Mouse (Mus musculus) ES-Bruce4 (cell line): ENCODE results near the gene Scd3. TPM values are rescaled to one million over a fixed set of nuclear protein-coding genes. Genes with fewer than 3 reads are reported as not detected.
"Not testable (repeated sequence)": the region's sequence is repeated elsewhere in the genome, so short reads cannot be mapped to it uniquely, and the experiment has no call there.

Source experiments
- H3K27ac ChIP-seq: 2 replicates; pipeline ENCODE4 v1.5.1; 2012; ENCODE audit warnings: low read length, inconsistent platforms; ENCODE audit not compliant: insufficient read depth
- H3K27me3 ChIP-seq: 2 replicates; pipeline ENCODE4 v1.6.1; 2012; ENCODE audit warnings: mild to moderate bottlenecking, low read length, inconsistent platforms; ENCODE audit not compliant: control insufficient read depth, poor library complexity, insufficient read depth, severe bottlenecking
- H3K36me3 ChIP-seq: 2 replicates; pipeline ENCODE4 v1.6.1; 2012; ENCODE audit warnings: inconsistent platforms, mild to moderate bottlenecking, low read length, moderate library complexity; ENCODE audit not compliant: control insufficient read depth, poor library complexity, insufficient read depth, severe bottlenecking
- H3K4me1 ChIP-seq: one replicate; pipeline ENCODE4 v1.8.1; 2011; ENCODE audit warnings: low read length; ENCODE audit not compliant: control insufficient read depth, insufficient read depth
- H3K4me3 ChIP-seq: 2 replicates; pipeline ENCODE4 v1.5.1; 2011; ENCODE audit warnings: low read depth, mild to moderate bottlenecking, low read length
- H3K9ac ChIP-seq: 2 replicates; pipeline ENCODE4 v1.6.1; 2012; ENCODE audit warnings: low read depth, mild to moderate bottlenecking, inconsistent platforms; ENCODE audit not compliant: poor library complexity, severe bottlenecking
- H3K9me3 ChIP-seq: replicated peaks from 2 replicates; pipeline ENCODE4 v1.6.1; 2012; ENCODE audit warnings: mild to moderate bottlenecking, low read length, inconsistent platforms; ENCODE audit not compliant: control insufficient read depth, poor library complexity, insufficient read depth, severe bottlenecking
- CTCF ChIP-seq: IDR thresholded peaks from one replicate; pipeline ENCODE4 v1.8.1; 2011; ENCODE audit warnings: low read depth, low read length
- EP300 ChIP-seq: IDR thresholded peaks from 2 replicates; pipeline ENCODE4 v1.6.1; 2011; ENCODE audit warnings: low read depth, low read length; ENCODE audit not compliant: insufficient read depth
- POLR2A ChIP-seq: IDR thresholded peaks from one replicate; pipeline ENCODE4 v1.8.1; 2011; ENCODE audit warnings: low read length; ENCODE audit not compliant: insufficient read depth
- polyA plus RNA-seq: library from polyadenylated mRNA; stranded (reverse); fragments of >200 nt; gene quantifications from 2 replicates; pipeline ENCODE4 v1.2.4, GENCODE M21; 2011; ENCODE audit warnings: low read depth; ENCODE audit not compliant: missing spikeins, insufficient read depth, insufficient read length

The Scd3 gene
- polyA plus RNA-seq, 1 experiment: 3.3 TPM

GRCm38 (mm10) chr19:44245761-44246171 is 42.7 kb downstream of the Scd3 start:
- Histone ChIP-seq H3K9ac (no peak overlapping the region), H3K4me3 (no peak overlapping the region), H3K4me1 (peaks cover 2% of the 10 kb centered on the region), H3K9me3 (no peaks in the 10 kb centered on the region), H3K27me3 (no peaks in the 10 kb centered on the region), H3K36me3 (no peaks in the 10 kb centered on the region), H3K27ac (no peak overlapping the region)
- TF ChIP-seq CTCF (no peak), EP300 (no peak), POLR2A (no peak)

DNA sequence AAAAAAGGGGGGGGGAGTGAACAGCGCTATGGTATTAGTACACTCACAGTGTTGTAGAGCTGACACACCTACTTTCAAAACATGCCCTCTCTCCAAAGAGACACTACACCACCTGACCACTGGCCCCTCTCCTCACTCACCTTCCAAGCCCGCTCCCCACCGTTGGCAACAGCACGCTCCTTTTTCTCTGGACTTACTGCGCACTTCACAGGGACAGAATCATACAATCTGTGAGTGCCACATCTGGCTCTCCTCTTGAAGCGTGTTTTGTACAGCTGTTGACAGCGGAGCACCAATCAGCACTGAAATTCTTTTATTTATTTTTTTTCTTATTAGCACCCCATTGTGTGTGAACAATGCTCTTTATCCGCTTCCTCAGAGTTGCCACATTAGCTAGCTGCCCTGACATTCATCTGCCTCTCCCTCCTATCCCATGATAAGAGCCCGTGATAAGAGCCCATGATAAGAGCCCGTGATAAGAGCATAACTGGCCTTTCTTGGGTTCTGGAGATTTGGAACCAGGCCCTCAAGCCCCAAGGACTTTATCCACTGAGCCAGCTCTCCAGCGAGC is 43.4 kb downstream of the Scd3 start:
- Histone ChIP-seq H3K4me3 (0 out of 2 replicates have a peak overlapping the region, but pooled peaks have one; percentile 17), H3K9me3 (no peaks in the 10 kb centered on the region), H3K4me1 (peaks cover 2% of the 10 kb centered on the region), H3K27ac (no peak overlapping the region), H3K36me3 (no peaks in the 10 kb centered on the region), H3K9ac (peak overlapping the region; percentile 47; the same call in 1 of the 2 replicates), H3K27me3 (no peaks in the 10 kb centered on the region)
- TF ChIP-seq EP300 (no peak), CTCF (no peak), POLR2A (no peak)

DNA sequence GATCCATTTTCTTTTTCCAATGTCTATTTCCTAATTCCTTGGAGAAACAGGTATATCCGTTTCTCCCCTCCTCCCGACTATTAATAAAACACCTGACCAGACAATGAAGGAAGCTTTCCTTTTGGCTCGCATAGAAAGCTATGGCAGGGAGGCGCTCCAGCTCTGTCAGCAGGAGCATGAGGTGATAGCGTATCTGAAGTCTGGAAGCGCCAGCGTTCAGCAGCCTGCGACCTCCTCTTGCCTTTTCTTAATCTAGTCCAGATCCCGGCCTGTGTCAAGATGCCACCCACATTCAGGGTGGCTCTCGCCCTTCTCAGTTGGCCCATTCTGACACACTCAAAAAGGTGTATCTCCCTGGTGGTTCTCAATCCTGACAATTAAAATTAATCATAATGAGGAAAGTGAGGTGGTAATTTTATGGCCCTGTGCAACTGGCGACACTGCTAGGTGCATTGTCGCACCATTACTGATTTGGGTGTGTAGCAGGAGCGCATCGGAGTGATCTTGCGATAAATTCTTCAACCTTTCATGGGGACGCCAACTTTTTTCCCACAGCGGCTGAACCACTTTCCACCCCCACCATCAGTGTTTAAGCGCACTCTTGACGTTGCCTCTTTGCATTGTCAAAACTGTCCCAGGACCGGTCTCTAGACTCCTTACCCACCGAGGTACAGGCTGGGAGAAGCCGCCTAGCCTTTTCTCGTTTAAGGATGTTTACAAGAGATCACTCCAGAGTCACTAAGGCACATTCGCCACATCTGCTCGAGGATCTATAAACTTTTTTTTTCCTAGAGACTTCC is 44.4 kb downstream of the Scd3 start:
- H3K27me3 ChIP-seq: no peaks in the 10 kb centered on the region
- peak overlapping the region; percentile 66 for H3K4me3 ChIP-seq
- H3K36me3 ChIP-seq: no peaks in the 10 kb centered on the region
- H3K4me1 ChIP-seq: peaks cover 2% of the 10 kb centered on the region
- TF ChIP-seq EP300: no peak
- TF ChIP-seq CTCF: no peak
- TF ChIP-seq POLR2A: no peak
- H3K27ac ChIP-seq: peak overlapping the region; percentile 38
- peak overlapping the region; percentile 47 for H3K9ac ChIP-seq
- H3K9me3 ChIP-seq: no peaks in the 10 kb centered on the region

DNA sequence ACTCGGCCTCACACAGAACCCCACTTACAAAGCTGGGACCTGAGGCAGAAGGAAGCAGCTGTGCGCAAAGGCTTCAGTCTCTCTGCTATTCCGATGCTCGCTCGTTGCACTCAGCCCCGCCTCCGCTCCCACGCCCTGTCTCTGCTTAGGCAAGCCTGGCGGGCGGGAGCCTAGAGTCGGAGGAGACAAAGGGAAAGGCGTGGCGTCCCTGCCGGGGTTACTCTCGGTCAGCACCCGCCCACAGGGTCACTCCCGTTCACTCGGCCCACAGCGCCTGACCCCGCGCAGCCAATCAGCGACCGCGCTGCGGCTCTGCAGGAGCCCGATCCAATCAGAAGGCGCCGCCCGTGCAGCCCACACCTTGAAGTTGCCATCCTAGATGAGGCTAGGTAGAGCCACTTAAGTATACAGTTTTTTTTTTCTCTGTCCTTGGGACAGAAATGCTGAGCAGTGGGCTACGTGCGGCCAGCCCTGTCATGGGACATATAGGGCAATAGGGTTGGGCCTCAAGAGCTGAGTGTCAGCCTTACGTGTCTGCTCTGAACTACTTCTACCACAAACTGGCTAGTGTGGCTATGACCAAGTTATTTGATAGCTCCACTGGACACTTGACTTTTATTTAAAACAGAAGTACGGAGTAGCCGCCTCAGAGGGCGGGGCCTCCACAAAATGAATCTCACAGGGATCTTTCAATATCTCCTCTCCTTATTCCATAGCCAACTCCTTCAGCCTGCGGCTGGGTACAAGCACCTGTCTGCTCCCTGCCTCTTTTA is 45.2 kb downstream of the Scd3 start:
- no peaks in the 10 kb centered on the region for H3K27me3 ChIP-seq
- H3K27ac ChIP-seq: peak overlapping the region; percentile 77
- TF ChIP-seq POLR2A (no peak), EP300 (peak; percentile 90), CTCF (no peak)
- peak overlapping the region; percentile 66 for H3K4me3 ChIP-seq
- H3K36me3 ChIP-seq: no peaks in the 10 kb centered on the region
- H3K4me1 ChIP-seq: peaks cover 2% of the 10 kb centered on the region
- peak overlapping the region; percentile 47 for H3K9ac ChIP-seq
- no peaks in the 10 kb centered on the region for H3K9me3 ChIP-seq

DNA sequence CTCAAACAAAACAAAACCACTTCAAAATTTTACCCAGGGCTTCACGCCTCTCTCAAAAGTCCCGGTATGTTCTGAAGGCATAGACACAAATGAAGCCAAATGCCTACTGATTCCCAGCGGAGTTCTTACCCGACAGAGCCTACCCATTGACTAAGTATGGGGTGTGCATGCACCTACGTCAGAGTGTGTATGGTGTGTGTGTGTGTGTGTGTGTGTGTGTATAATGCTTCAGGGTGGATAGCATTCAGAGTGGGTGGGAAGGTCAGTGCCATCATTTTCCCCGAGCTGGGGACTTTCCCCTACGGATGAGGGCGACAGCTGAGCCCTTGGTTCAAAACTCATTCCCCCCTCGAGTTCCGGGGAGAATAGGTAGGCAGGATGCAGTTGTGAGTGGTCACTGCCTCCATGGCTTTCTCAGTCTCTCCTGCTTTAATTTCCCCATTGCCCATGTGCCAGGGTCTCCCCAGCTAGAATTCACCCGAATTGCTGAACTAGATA is 45.8 kb downstream of the Scd3 start:
- H3K9ac ChIP-seq: 0 out of 2 replicates have a peak overlapping the region, but pooled peaks have one; percentile 17
- H3K9me3 ChIP-seq: peaks cover 1% of the 10 kb centered on the region; the same call in 1 of the 2 replicates
- no peaks in the 10 kb centered on the region for H3K36me3 ChIP-seq
- no peak overlapping the region for H3K4me3 ChIP-seq
- H3K27ac ChIP-seq: peak overlapping the region; percentile 77
- peaks cover 2% of the 10 kb centered on the region for H3K4me1 ChIP-seq
- no peaks in the 10 kb centered on the region for H3K27me3 ChIP-seq
- no peak for TF ChIP-seq POLR2A
- TF ChIP-seq EP300: no peak
- TF ChIP-seq CTCF: no peak

DNA sequence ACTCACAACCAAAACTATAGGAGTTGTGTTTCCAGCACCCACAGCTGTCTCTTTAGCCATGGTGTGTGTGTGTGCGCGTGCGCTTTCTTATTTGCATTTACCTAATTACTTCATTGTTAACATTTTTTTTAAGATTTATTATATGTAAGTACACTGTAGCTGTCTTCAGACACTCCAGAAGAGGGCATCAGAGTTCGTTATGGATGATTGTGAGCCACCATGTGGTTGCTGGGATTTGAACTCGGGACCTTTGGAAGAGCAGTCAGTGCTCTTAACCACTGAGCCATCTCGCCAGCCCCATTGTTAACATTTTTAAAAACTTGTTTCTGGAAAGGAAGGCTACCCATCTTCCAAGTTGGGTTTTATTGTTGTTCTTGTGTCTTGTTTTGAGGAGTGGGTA is 48.1 kb downstream of the Scd3 start:
- H3K9me3 ChIP-seq, H3K36me3 ChIP-seq, H3K4me1 ChIP-seq, H3K27me3 ChIP-seq, H3K4me3 ChIP-seq, H3K9ac ChIP-seq, H3K27ac ChIP-seq: not testable (repeated sequence)
